Mouse (Mus musculus) limb, embryonic 14.5 days (tissue): ENCODE measurements at regions not wholly inside any gene's neighbourhood (a gene's known extent, or its start where the extent isn't known, plus 50 kb on each side); places are given as distances from the start of the nearest gene placed in this dataset.

Source experiments
- ATAC-seq: fragments of 200-750 bp; cut with Nextera tagmentation; 2 replicates; pipeline ENCODE4 v1.8.0; 2017; ENCODE audit warnings: low read depth, moderate number of reproducible peaks, moderate TSS enrichment; ENCODE audit not compliant: low FRiP score
- DNase-seq: peaks from one replicate; pipeline ENCODE4 v3.0.0-alpha.2; 2015; ENCODE audit warnings: low spot score
- H3K27ac ChIP-seq: fragments of 300-500 bp; sonication (generic); replicated peaks from 2 replicates; pipeline ENCODE4 v1.5.1; 2014; ENCODE audit warnings: low read depth, mild to moderate bottlenecking, low read length, moderate library complexity, mixed read lengths
- H3K27me3 ChIP-seq: fragments of 300-500 bp; sonication (generic); 2 replicates; pipeline ENCODE4 v1.6.1; 2014; ENCODE audit warnings: low read length, mixed read lengths; ENCODE audit not compliant: control insufficient read depth, insufficient read depth
- H3K36me3 ChIP-seq: fragments of 300-500 bp; sonication (generic); 2 replicates; pipeline ENCODE4 v1.6.1; 2014; ENCODE audit warnings: mild to moderate bottlenecking, low read length, moderate library complexity, mixed read lengths; ENCODE audit not compliant: control insufficient read depth, insufficient read depth
- H3K4me1 ChIP-seq: fragments of 300-500 bp; sonication (generic); 2 replicates; pipeline ENCODE4 v1.6.1; 2014; ENCODE audit warnings: antibody characterized with exemption, low read length, mixed read lengths; ENCODE audit not compliant: control insufficient read depth, insufficient read depth
- H3K4me2 ChIP-seq: fragments of 300-500 bp; sonication (generic); replicated peaks from 2 replicates; pipeline ENCODE4 v1.6.1; 2014; ENCODE audit warnings: low read depth, mild to moderate bottlenecking, low read length, moderate library complexity; ENCODE audit not compliant: severe bottlenecking
- H3K4me3 ChIP-seq: fragments of 300-500 bp; sonication (generic); replicated peaks from 2 replicates; pipeline ENCODE4 v1.5.1; 2014; ENCODE audit warnings: low read length
- H3K9ac ChIP-seq: fragments of 300-500 bp; sonication (generic); 2 replicates; pipeline ENCODE4 v1.6.1; 2014; ENCODE audit warnings: mild to moderate bottlenecking, low read depth, low read length, moderate library complexity; ENCODE audit not compliant: severe bottlenecking
- H3K9me3 ChIP-seq: fragments of 300-500 bp; sonication (generic); 2 replicates; pipeline ENCODE4 v1.6.1; 2016; ENCODE audit warnings: low read length; ENCODE audit not compliant: control insufficient read depth
- POLR2A ChIP-seq: fragments of 200-500 bp; IDR thresholded peaks from 2 replicates; pipeline ENCODE4 v1.8.0; 2012; ENCODE audit warnings: inconsistent platforms, mild to moderate bottlenecking, moderate library complexity, borderline replicate concordance; ENCODE audit not compliant: insufficient read depth, insufficient read length; ENCODE audit errors: extremely low read depth
- WGBS: fragments of 180-500 bp; shearing (Covaris S2); extraction: QIAGEN DNeasy Blood & Tissue Kit; methylation state at CpG from one replicate; pipeline ENCODE4 v1.1.7; 2014; 5-methylcytosine and 5-hydroxymethylcytosine counted together

DNA sequence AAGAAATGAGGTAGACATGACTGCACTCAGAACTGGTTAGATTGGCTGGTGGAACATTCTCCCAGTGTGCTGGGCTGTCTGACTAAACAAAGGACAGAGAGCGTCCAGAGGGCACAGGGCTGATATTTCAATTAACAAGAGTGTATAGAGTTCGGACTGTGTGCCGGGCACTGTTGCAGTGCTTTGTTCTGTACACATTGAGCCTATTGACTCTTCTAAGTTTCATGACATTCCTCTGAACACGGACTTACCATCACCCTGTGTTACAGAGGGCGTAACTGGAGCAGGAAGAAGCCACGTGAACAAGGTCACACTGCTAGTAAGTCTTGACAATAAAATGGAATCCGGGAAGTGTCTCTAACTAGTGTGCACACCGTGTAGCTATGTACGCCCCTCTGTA is 92.1 kb upstream of the Barx2 start:
- ATAC-seq, result no peak
- H3K4me3 ChIP-seq, result no peak overlapping the region
- no peak overlapping the region for H3K27ac ChIP-seq
- TF ChIP-seq POLR2A, result no peak
- H3K4me1 ChIP-seq, result no peaks in the 10 kb centered on the region
- H3K4me2 ChIP-seq, result no peak overlapping the region
- no peaks in the 10 kb centered on the region for H3K9me3 ChIP-seq
- 69% methylated on average over 9 of the region's 9 CpGs for WGBS
- H3K27me3 ChIP-seq, result no peaks in the 10 kb centered on the region
- no peak for DNase-seq
- no peak overlapping the region for H3K9ac ChIP-seq
- no peaks in the 10 kb centered on the region for H3K36me3 ChIP-seq

GRCm38 (mm10) chr9:32006350-32006749 is 93.1 kb upstream of the Barx2 start:
- no peak overlapping the region for H3K27ac ChIP-seq
- H3K4me2 ChIP-seq, result no peak overlapping the region
- no peaks in the 10 kb centered on the region for H3K27me3 ChIP-seq
- no peaks in the 10 kb centered on the region for H3K9me3 ChIP-seq
- H3K4me3 ChIP-seq, result no peak overlapping the region
- H3K9ac ChIP-seq, result no peak overlapping the region
- WGBS, result 52% methylated on average over 4 of the region's 4 CpGs
- H3K4me1 ChIP-seq, result no peaks in the 10 kb centered on the region
- DNase-seq (no peak), ATAC-seq (no peak)
- H3K36me3 ChIP-seq, result no peaks in the 10 kb centered on the region
- no peak for TF ChIP-seq POLR2A

- TF ChIP-seq POLR2A, result no peak
- Histone ChIP-seq H3K9ac (no peak overlapping the region), H3K4me3 (no peak overlapping the region), H3K36me3 (no peaks in the 10 kb centered on the region), H3K9me3 (no peaks in the 10 kb centered on the region), H3K27me3 (no peaks in the 10 kb centered on the region), H3K27ac (no peak overlapping the region; the same call in 1 of the 2 replicates), H3K4me2 (no peak overlapping the region), H3K4me1 (no peaks in the 10 kb centered on the region)
- peak; percentile 38 for DNase-seq
- no peak for ATAC-seq
- 29% methylated on average over 11 of the region's 11 CpGs for WGBS
These were observed 97.9 kb upstream of the Barx2 start for GRCm38 (mm10) chr9:32010953-32011770.

- no peak overlapping the region for H3K4me2 ChIP-seq
- H3K4me3 ChIP-seq, result no peak overlapping the region
- no peak for TF ChIP-seq POLR2A
- ATAC-seq, result no peak
- H3K27me3 ChIP-seq, result no peaks in the 10 kb centered on the region
- DNase-seq, result no peak
- H3K9ac ChIP-seq, result no peak overlapping the region
- no peaks in the 10 kb centered on the region for H3K36me3 ChIP-seq
- no peaks in the 10 kb centered on the region for H3K9me3 ChIP-seq
- H3K4me1 ChIP-seq, result peaks cover 10% of the 10 kb centered on the region; the same call in 1 of the 2 replicates
- H3K27ac ChIP-seq, result no peak overlapping the region
- WGBS, result 67% methylated on average over 4 of the region's 4 CpGs
These were observed 99.7 kb upstream of the Arhgap32 start for GRCm38 (mm10) chr9:32016286-32016685.

DNA sequence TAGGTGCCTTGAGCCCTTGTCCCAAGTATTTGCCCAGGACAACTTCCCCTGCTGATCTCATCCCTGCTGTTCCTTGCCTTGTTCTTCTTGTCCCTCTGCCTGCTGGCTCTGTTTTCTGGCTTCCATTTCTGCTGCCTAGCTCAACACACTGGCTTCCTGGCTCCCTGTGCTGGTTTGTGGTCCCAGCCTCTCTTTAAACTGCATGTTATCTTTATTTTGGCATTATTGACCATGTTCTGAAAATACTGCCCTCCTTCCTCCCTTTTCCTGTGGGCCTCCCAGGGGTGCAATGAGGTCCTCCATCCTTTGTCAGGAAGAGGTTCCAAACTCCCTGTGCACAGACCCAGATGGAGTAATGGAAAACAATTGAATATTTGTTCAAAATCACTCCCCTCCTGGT is 97.9 kb upstream of the Arhgap32 start:
- ATAC-seq (no peak), DNase-seq (no peak)
- no peak for TF ChIP-seq POLR2A

More for the DNA sequence above, 97.9 kb upstream of the Arhgap32 start:
- H3K36me3 ChIP-seq, result no peaks in the 10 kb centered on the region
- H3K4me1 ChIP-seq, result peaks cover 16% of the 10 kb centered on the region
- H3K4me2 ChIP-seq, result no peak overlapping the region
- H3K9ac ChIP-seq, result no peak overlapping the region
- no peak overlapping the region for H3K4me3 ChIP-seq
- H3K9me3 ChIP-seq, result no peaks in the 10 kb centered on the region
- H3K27ac ChIP-seq, result no peak overlapping the region
- no peaks in the 10 kb centered on the region for H3K27me3 ChIP-seq
